Mouse (Mus musculus): ENCODE measurements around the gene Plch1.

Gene Plch1

GRCm38 (mm10) chr3:63665307-63665706 is 234.0 kb downstream of the Plch1 start:
- no peak for DNase-seq

GRCm38 (mm10) chr3:63664575-63665243 is 234.6 kb downstream of the Plch1 start:
- no peak for DNase-seq

All from thymus, postnatal 4 days (tissue).